Mouse (Mus musculus) CH12.LX (cell line): ENCODE measurements around the gene Tfap2a.

Experiments used
- CTCF ChIP-seq, 2 experiments: IDR thresholded peaks in 1 of 2; conservative IDR thresholded peaks in 1 of 2; 2 replicates each; pipeline ENCODE4 v1.5.1; 2011 to 2012; ENCODE audit warnings: low read depth in 2 of 2, low read length in 2 of 2, improper control_type of control experiment in 1 of 2, inconsistent platforms in 1 of 2, mild to moderate bottlenecking in 1 of 2, moderate library complexity in 1 of 2
- E2F4 ChIP-seq: IDR thresholded peaks from 2 replicates; pipeline ENCODE4 v1.6.1; 2011; ENCODE audit warnings: low read depth, low read length, improper control_type of control experiment; ENCODE audit not compliant: insufficient replicate concordance
- ELF1 ChIP-seq: IDR thresholded peaks from 2 replicates; pipeline ENCODE4 v1.6.1; 2014; ENCODE audit warnings: low read depth, mild to moderate bottlenecking, inconsistent platforms, low read length, improper control_type of control experiment
- EP300 ChIP-seq: IDR thresholded peaks from 2 replicates; pipeline ENCODE4 v1.6.1; 2011; ENCODE audit warnings: low read length, improper control_type of control experiment
- IRF4 ChIP-seq: IDR thresholded peaks from 2 replicates; pipeline ENCODE4 v1.6.1; 2014; ENCODE audit warnings: low read depth, mild to moderate bottlenecking, inconsistent platforms, low read length, improper control_type of control experiment
- MAX ChIP-seq: IDR thresholded peaks from 2 replicates; pipeline ENCODE4 v1.6.1; 2011; ENCODE audit warnings: low read length, improper control_type of control experiment
- NELFE ChIP-seq: IDR thresholded peaks from 2 replicates; pipeline ENCODE4 v1.6.1; 2011; ENCODE audit warnings: low read depth, low read length, improper control_type of control experiment
- POLR2A ChIP-seq: IDR thresholded peaks from 2 replicates; pipeline ENCODE4 v1.6.1; 2011; ENCODE audit warnings: low read depth, mild to moderate bottlenecking, improper control_type of control experiment, low read length
- RAD21 ChIP-seq: IDR thresholded peaks from 2 replicates; pipeline ENCODE4 v1.6.1; 2011; ENCODE audit warnings: low read depth, mild to moderate bottlenecking, low read length, improper control_type of control experiment, moderate library complexity
- RCOR1 ChIP-seq: conservative IDR thresholded peaks from 2 replicates; pipeline ENCODE4 v1.6.1; 2012; ENCODE audit warnings: low read depth, mild to moderate bottlenecking, inconsistent platforms, low read length, improper control_type of control experiment
- SMC3 ChIP-seq: IDR thresholded peaks from 2 replicates; pipeline ENCODE4 v1.6.1; 2011; ENCODE audit warnings: low read depth, low read length, improper control_type of control experiment
- TCF12 ChIP-seq: IDR thresholded peaks from 2 replicates; pipeline ENCODE4 v1.6.1; 2014; ENCODE audit warnings: low read depth, mild to moderate bottlenecking, inconsistent platforms, low read length, improper control_type of control experiment
- ZC3H11A ChIP-seq: IDR thresholded peaks from 2 replicates; pipeline ENCODE4 v1.6.1; 2012; ENCODE audit warnings: low read depth, mild to moderate bottlenecking, inconsistent platforms, low read length, improper control_type of control experiment
- ZKSCAN1 ChIP-seq: IDR thresholded peaks from 2 replicates; pipeline ENCODE4 v1.6.1; 2012; ENCODE audit warnings: low read depth, inconsistent platforms, low read length, improper control_type of control experiment, borderline replicate concordance

DNA sequence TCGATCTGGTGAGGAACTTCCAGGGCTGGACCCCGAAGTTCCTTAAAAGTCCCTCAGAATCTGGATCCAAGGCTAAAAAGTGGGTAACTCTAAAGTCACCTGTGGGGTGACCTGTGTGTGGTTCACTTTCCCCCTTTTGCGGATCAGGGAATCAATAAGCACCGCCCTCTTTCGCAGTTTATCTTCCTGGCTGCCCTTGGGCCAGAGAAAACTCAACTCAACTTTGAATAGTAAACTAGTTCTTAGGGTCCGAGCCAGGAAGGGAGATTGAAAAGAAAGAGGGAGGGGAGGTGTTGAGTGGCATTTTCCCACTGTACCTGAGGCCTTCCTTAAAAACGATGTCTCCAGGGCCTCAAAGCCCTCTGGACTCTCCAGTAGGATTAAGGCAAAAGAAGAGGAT, 3.3 kb upstream of the Tfap2a start:
- TF ChIP-seq TCF12, result no peak
- no peak for TF ChIP-seq CTCF (conservative IDR thresholded peaks at IDR 0.05 in 1 of 2, IDR thresholded peaks at IDR 0.05 in 1 of 2; ENCODE audit: low read depth in 2 of 2, low read length in 2 of 2)
- TF ChIP-seq ZKSCAN1, result no peak
- no peak for TF ChIP-seq MAX
- TF ChIP-seq RAD21, result no peak
- no peak for TF ChIP-seq ZC3H11A
- no peak for TF ChIP-seq E2F4
- no peak for TF ChIP-seq ELF1
- no peak for TF ChIP-seq RCOR1
- no peak for TF ChIP-seq IRF4
- TF ChIP-seq POLR2A, result no peak
- TF ChIP-seq EP300, result no peak
- TF ChIP-seq NELFE, result no peak
- no peak for TF ChIP-seq SMC3
